Mouse (Mus musculus) inflammation-experienced regulatory T-cells, adult 6 months (primary cell): ENCODE measurements around the gene Gm3417. TPM values are rescaled to one million over a fixed set of nuclear protein-coding genes. Genes with fewer than 3 reads are reported as not detected.
"Not testable (repeated sequence)": the region's sequence is repeated elsewhere in the genome, so short reads cannot be mapped to it uniquely, and the experiment has no call there.

ENCODE experiments used
- ATAC-seq: one replicate; pipeline ENCODE4 v1.8.0; 2017
- polyA plus RNA-seq, 3 experiments: library from polyadenylated mRNA; unstranded; fragments of 100-300 nt; shearing (Covaris generic); gene quantifications; one replicate each; pipeline ENCODE4 v1.2.1; 2017

Gm3417 gene
- polyA plus RNA-seq, 3 experiments from 2014 or later: 1.8 to 2.0 TPM; not detected in 1

DNA sequence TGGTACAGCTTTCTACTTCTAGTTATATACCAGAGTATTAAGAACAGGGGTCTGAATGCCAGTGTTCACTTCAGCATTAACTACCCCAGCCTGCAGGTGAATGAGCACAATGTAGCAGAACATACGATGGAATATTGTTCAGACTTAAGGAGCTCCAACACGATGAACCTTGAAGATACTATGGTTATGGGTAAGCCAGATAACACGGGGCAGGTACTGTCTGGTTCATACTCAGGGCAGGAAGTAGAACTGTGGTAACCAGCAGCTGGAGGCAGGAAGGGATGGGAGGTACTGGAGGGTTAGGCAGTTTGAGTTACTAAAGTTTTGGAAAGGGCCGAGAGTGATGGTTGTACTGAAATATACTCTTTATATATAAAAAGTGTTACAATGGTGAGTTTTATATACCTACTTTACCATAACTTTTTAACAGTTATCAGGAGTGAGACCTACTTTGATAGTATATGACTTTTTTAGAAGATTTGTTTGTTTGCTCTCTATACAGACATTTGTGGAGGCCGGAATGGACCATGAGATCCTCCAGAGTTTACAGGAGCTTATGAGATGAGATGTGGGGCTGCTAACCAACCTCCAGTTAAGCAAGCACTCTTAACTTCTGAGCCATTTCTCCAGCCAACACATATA is 19.8 kb downstream of the Gm3417 start:
- peak; percentile 20 for ATAC-seq

- ATAC-seq: no peak
These were observed 25.1 kb downstream of the Gm3417 start for GRCm38 (mm10) chr17:14953452-14953851.

DNA sequence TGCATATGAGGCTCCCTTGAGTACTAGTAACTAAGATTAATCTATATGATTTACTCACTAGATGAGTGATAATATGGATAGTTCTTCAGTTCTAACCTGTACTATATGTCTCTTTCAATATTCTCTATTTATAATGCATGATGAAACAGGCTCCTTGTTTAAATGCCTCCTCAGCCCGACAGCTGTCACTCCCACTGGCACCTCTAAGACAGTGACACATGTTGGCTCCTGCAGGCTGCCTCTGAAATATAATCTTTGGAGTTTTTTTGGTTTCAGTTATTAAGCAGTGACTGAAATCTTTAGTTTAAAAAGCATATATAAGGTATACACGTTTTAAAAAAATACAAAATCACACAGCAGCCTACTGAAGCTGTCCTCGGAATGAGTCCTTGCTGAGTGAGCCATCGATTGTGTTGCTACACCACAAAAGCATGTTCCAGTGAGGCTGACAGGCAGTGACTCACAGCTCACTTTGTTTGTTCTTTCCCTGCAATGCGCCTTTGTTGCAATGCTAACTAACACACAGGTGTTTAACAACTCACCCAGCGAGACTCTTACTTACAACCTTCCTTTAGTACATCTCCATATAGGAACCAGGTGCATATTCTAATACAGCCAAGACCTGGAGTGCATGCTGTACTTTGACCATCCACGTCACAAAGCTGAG is 29.3 kb downstream of the Gm3417 start:
- ATAC-seq: no peak

DNA sequence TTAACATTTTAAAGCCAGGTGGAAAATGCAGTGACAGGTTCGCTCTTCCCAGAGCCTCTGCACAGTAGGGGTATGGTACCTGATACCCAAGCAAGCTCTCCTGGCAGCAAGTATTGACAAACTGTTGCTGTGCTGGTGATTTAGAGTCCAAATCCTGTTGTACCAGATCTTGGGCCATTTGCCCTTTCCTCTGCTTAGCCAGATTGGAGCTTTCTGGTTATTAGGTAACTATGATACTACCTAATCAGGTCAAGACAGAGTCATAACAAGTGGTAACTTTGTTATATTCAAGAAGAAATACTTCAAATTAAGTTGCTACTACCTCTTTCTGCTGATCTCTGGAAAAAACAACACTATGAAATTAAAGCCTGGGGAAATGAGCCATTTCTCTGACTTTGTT is 34.0 kb downstream of the Gm3417 start:
- ATAC-seq: no peak

DNA sequence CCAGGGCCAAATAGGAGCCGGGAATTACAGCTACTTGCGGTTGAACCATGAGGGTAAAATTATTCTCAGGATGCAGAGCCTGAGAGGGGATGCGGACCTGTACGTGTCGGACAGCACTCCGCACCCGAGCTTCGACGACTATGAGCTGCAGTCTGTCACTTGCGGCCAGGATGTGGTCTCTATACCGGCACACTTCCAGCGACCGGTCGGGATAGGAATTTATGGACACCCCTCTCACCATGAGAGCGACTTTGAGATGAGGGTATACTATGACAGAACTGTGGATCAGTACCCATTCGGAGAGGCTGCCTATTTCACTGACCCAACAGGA is 34.9 kb downstream of the Gm3417 start:
- no peak for ATAC-seq

- peak; percentile 99 for ATAC-seq
These were observed 35.4 kb downstream of the Gm3417 start, which contains the start of the genes Wdr27 and 1600012H06Rik for GRCm38 (mm10) chr17:14943009-14943728. Wdr27 (minus strand) TSS chr17:14943158. 1600012H06Rik (plus strand) TSS chr17:14943184.

DNA sequence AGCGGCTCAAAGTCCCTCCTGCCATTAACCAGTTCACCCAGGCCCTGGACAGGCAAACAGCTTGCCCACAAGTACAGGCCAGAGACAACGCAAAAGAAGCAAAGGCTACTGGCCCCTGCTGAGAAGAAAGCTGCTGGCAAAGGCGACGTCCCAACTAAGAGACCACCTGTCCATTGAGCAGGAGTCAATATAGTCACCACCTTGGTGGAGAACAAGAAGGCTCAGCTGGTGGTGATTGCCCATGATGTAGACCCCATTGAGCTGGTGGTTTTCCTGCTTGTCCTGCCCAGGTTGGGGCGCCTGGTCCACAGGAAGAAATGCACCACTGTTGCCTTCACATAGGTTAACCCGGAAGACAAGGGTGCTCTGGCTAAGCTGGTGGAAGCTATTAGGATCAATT is 36.4 kb downstream of the Gm3417 start:
- not testable (repeated sequence) for ATAC-seq

DNA sequence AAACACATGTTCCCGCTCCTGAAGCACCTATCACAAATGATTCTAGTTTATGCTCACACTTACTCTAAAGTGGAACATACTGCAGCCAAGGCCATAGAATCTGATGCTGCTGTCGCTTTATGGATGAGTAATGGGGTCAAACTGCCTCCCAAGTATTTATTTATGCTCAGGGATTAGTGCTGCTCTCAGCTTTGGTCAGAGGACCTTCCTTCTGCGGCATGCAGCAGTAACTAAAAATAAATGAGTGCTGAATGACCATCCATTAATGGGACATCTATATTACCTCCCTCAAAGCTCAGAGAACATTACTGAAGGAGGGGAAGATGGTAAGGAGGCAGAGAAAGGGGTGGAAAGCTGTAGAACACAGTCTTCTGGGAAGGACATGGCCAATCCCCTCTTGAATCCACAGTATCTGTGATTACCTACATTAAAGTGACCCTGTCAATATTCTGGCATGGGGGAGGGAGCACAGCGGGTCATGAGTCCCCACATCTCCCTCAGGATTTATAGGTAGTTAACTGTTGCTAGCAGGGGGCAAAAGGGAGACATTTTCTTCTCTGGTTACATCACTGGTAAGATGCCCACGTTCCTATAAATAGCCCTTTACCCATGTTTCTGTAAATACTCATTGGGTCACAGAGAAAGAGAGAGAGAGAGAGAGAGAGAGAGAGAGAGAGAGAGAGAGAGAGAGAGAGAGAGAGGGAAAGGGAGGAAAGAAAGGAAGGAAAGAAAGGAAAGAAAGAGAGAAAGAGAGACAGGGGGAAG is 42.6 kb downstream of the Gm3417 start:
- no peak for ATAC-seq

GRCm38 (mm10) chr17:14935280-14935679 is 43.3 kb downstream of the Gm3417 start:
- not testable (repeated sequence) for ATAC-seq

- ATAC-seq: no peak
These were observed 47.1 kb downstream of the Gm3417 start for GRCm38 (mm10) chr17:14931469-14931868.

GRCm38 (mm10) chr17:14930697-14931096 is 47.9 kb downstream of the Gm3417 start:
- ATAC-seq: no peak

DNA sequence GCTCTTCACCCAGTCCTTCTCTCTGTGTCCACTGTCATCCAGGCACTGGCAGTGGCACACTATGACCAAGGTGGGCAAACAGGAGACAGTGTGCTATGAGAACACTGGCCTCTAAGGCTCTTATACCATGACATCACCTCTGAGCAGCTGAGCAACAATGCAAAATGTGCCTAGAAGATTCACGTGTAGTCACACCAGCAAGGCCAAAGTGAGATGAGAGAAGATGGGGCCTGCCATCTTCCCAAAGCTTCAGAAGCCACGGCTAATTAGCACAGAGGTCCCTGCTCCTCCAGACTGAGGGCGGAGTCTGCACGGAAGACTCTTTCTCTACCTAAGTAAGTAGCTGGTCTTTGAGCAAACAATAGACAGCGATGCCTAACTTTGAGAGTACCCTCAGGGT is 50.0 kb downstream of the Gm3417 start:
- no peak for ATAC-seq

GRCm38 (mm10) chr17:14927644-14928218 is 50.9 kb downstream of the Gm3417 start:
- no peak for ATAC-seq

- no peak for ATAC-seq
These were observed 57.0 kb downstream of the Gm3417 start for GRCm38 (mm10) chr17:14921582-14921981.

DNA sequence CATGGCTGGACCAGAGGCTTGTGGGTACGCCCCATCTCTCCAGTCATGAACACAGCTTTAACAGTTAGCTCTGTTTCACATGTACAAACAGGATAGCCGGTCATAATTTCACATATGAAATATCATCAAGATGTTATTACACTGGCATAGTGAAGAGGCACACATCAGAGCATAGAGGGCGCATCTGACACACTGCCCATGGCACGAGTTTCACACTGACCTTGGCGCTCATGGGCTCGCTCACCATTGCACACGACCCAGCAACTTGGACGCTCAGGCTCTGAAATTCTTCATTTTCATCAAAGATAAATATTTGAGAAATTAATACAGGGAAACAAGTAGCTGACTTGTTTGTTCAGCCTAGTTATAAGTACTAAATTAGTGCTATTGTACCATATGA is 60.7 kb downstream of the Gm3417 start:
- no peak for ATAC-seq

GRCm38 (mm10) chr17:14914401-14914800 is 64.2 kb downstream of the Gm3417 start:
- no peak for ATAC-seq

Other genes starting within 250 kb of the Gm3417 start
- under 1 TPM in 2 of 3 experiments, not detected in 1; 0.72 to 0.99 TPM for gene Wdr27, start 35.6 kb downstream of the Gm3417 start, polyA plus RNA-seq
- 10 to 100 TPM; 15.3 to 22.6 (median 20.1) TPM for gene 1600012H06Rik, start 35.6 kb downstream of the Gm3417 start, polyA plus RNA-seq
- 10 to 100 TPM in 1 of 3 experiments, 1 to 10 TPM in 2; 8.9 to 13.4 (median 9.3) TPM for gene Phf10, start 17.5 kb downstream of the Gm3417 start, polyA plus RNA-seq
- 10 to 100 TPM; 41.8 to 63.4 (median 58.7) TPM for gene 9030025P20Rik, start 322 bp downstream of the Gm3417 start, polyA plus RNA-seq
- 10 to 100 TPM in 1 of 3 experiments, 1 to 10 TPM in 2; 5.0 to 12.9 (median 8.2) TPM for gene Gm3435, start 31.4 kb upstream of the Gm3417 start, polyA plus RNA-seq
- gene Ermard, start 62.4 kb upstream of the Gm3417 start, polyA plus RNA-seq: 100 to 1,000 TPM in 2 of 3 experiments, 10 to 100 TPM in 1; 86.6 to 207 (median 188) TPM
- 1 to 10 TPM; 1.2 to 5.4 (median 5.1) TPM for gene Tcte3, start 62.7 kb upstream of the Gm3417 start, polyA plus RNA-seq
- gene Gm3448, start 62.7 kb upstream of the Gm3417 start, polyA plus RNA-seq: 1 to 10 TPM in 2 of 3 experiments, under 1 TPM in 1; 0.72 to 3.6 (median 3.2) TPM